Mouse (Mus musculus): ENCODE results near the gene Dnajc6. TPM values are rescaled to one million over a fixed set of nuclear protein-coding genes. Genes with fewer than 3 reads are reported as not detected.

Dnajc6 gene
- polyA plus RNA-seq, 1 experiment from 2014 or later = 0.81 TPM

- DNase-seq (ENCODE audit: low spot score) (no peak), ATAC-seq (ENCODE audit: low FRiP score, low TSS enrichment) (no peak)
- no peak overlapping the region for H3K4me2 ChIP-seq (replicated peaks; ENCODE audit: low read depth)
- no peaks in the 10 kb centered on the region for H3K9me3 ChIP-seq (ENCODE audit: control insufficient read depth, low read length)
- H3K9ac ChIP-seq (ENCODE audit: low read length) = no peak overlapping the region
- H3K4me1 ChIP-seq (replicated peaks; ENCODE audit: control insufficient read depth, insufficient read depth) = no peaks in the 10 kb centered on the region
- H3K36me3 ChIP-seq (ENCODE audit: control insufficient read depth, insufficient read depth, low read length) = no peaks in the 10 kb centered on the region
- TF ChIP-seq EP300 (optimal IDR thresholded peaks at IDR 0.05) = no peak
- TF ChIP-seq CTCF (IDR thresholded peaks at IDR 0.05; ENCODE audit: low read depth) = no peak
- H3K4me3 ChIP-seq (ENCODE audit: low read depth, low read length) = no peak overlapping the region
- WGBS = 60% methylated on average over 5 of the region's 5 CpGs
- no peaks in the 10 kb centered on the region for H3K27me3 ChIP-seq (ENCODE audit: control insufficient read depth, insufficient read depth, low read length)
- H3K27ac ChIP-seq (replicated peaks) = no peak overlapping the region
Observed at GRCm38 (mm10) chr4:101689645-101690044, 193.2 kb downstream of the Dnajc6 start.

Other genes with a start within 250 kb of the Dnajc6 start
- gene Jak1, start 231.4 kb upstream of the Dnajc6 start, polyA plus RNA-seq (2015; fragmentation: Nextera tagmentation; extraction: Ambion mirVana) = 34.1 and 34.3 TPM in 2 replicates
- 15.8 and 16.4 TPM in 2 replicates for gene Ak4, start 77.4 kb upstream of the Dnajc6 start, polyA plus RNA-seq (2015; fragmentation: Nextera tagmentation; extraction: Ambion mirVana)
- gene Leprot, start 151.1 kb downstream of the Dnajc6 start, polyA plus RNA-seq (2015; fragmentation: Nextera tagmentation; extraction: Ambion mirVana) = 87.9 and 89.5 TPM in 2 replicates
- 4.5 and 4.9 TPM in 2 replicates for gene Lepr, start 220.8 kb downstream of the Dnajc6 start, polyA plus RNA-seq (2015; fragmentation: Nextera tagmentation; extraction: Ambion mirVana)

Data from stomach, postnatal 0 days (tissue).